Mouse (Mus musculus) erythroblast, embryonic 14.5 days (primary cell): Measurements from ENCODE around the gene Mboat1. TPM values are rescaled to one million over a fixed set of nuclear protein-coding genes. Genes with fewer than 3 reads are reported as not detected.

Experiments used
- H3K27me3 ChIP-seq: 2 replicates; pipeline ENCODE4 v1.6.1; 2012; ENCODE audit warnings: inconsistent platforms; ENCODE audit not compliant: control insufficient read depth
- H3K36me3 ChIP-seq: 2 replicates; pipeline ENCODE4 v1.6.1; 2012; ENCODE audit warnings: mild to moderate bottlenecking, inconsistent platforms; ENCODE audit not compliant: control insufficient read depth
- H3K4me1 ChIP-seq: 2 replicates; pipeline ENCODE4 v1.6.1; 2012; ENCODE audit warnings: inconsistent platforms; ENCODE audit not compliant: control insufficient read depth
- H3K4me3 ChIP-seq: replicated peaks from 2 replicates; pipeline ENCODE3; 2012; ENCODE audit warnings: moderate library complexity, mild to moderate bottlenecking, inconsistent platforms
- H3K9me3 ChIP-seq: 2 replicates; pipeline ENCODE4 v1.6.1; 2012; ENCODE audit warnings: low read length, inconsistent platforms, mixed read lengths; ENCODE audit not compliant: control insufficient read depth
- GATA1 ChIP-seq: IDR thresholded peaks from 2 replicates; pipeline ENCODE4 v1.6.1; 2012; ENCODE audit warnings: low read length, inconsistent platforms, mixed read lengths
- TAL1 ChIP-seq: IDR thresholded peaks from 3 replicates; pipeline ENCODE4 v1.6.1; 2012; ENCODE audit warnings: low read length, inconsistent platforms, mixed read lengths
- polyA plus RNA-seq: library from polyadenylated mRNA; stranded (reverse); fragments of >175 nt; gene quantifications from 2 replicates; pipeline ENCODE4 v1.2.3, GENCODE M21; 2012

The Mboat1 gene
- polyA plus RNA-seq, 1 experiment, result not detected

DNA sequence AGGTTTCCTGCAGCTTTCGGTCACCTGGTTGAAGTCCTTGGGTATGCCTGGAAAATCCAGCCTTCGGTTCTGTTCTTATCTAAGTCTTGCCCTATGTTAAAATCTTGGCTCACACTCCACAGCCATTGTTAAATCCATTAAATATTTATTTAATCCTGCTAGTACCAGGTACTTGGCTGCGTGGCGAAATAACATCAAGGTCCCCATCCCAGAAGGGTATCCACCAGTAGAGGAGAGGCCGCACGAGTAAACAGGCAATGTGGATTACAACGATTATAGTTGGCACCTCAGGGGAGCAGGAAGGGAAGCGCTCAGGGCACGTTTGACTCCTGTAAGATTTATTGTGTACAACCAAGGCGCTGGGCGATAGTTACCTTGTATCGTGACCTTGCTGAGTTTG lies 4.4 kb downstream of the Mboat1 start:
- Histone ChIP-seq H3K4me1 (peaks cover 7% of the 10 kb centered on the region), H3K4me3 (no peak overlapping the region), H3K27me3 (peaks cover 23% of the 10 kb centered on the region), H3K36me3 (no peaks in the 10 kb centered on the region), H3K9me3 (no peaks in the 10 kb centered on the region)
- TF ChIP-seq TAL1 (no peak), GATA1 (no peak)

DNA sequence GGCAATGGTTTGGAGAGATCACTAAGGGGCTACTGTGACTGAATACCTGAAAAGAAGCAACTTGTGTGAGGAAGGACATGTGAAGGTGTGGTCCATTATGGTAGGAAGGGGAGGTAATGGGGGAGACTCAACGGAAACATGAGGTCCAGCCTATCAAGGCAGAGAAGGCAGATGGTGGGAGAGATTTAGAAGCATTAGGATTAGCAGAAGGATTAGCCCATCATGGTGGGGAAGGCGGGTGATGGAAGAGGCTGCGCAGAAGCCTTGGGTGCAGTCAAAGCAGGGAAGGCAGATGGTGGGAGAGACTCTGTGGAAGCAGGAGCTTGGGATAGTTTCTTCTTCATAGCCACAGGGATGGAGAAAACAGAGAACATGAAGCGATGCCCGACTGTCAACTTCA lies 5.7 kb downstream of the Mboat1 start:
- no peaks in the 10 kb centered on the region for H3K9me3 ChIP-seq
- TF ChIP-seq TAL1 (no peak), GATA1 (no peak)
- no peaks in the 10 kb centered on the region for H3K4me1 ChIP-seq
- peaks cover 11% of the 10 kb centered on the region for H3K27me3 ChIP-seq
- no peak overlapping the region for H3K4me3 ChIP-seq
- H3K36me3 ChIP-seq, result no peaks in the 10 kb centered on the region

DNA sequence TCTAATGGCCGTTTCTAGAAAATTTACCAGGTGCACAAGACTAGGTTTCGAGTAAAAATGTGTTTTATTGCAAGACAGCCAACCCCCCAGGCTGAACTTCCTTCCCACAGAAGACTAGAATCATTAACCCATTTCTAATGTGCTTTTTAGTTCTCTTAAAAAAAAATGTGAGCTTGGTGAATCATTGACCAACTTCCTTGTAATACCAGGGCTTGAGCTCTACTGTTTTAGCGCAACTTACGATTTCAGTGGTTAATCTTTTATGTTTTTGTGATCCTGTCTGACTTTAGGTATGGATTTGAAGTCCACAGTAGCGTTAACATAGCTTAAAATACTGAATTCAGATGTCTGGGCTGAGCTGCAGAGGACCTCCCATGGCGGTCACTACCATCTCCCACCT lies 10.2 kb downstream of the Mboat1 start:
- Histone ChIP-seq H3K4me1 (peaks cover 2% of the 10 kb centered on the region), H3K27me3 (no peaks in the 10 kb centered on the region)
- TF ChIP-seq TAL1 (no peak), GATA1 (no peak)

DNA sequence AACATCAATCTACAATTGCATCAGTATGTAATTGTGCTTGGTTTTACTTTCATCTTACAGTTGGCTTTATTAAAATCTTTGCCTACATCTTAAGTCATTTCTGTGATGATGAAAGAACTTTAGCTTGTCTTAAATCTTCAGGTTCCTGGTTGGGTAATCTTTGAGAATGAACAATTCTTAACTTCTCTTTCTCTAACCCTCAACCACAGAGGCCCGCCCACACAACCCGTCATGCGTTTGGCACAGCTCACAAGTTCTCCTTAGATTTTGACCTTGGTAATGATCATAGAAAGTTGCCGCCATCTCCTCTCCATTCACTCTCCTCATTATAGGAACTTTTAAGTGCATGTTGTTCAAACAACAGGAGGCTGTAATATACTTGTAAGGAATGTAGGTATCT lies 18.0 kb downstream of the Mboat1 start:
- Histone ChIP-seq H3K27me3 (no peaks in the 10 kb centered on the region), H3K9me3 (no peaks in the 10 kb centered on the region), H3K4me1 (peaks cover 2% of the 10 kb centered on the region), H3K4me3 (no peak overlapping the region), H3K36me3 (no peaks in the 10 kb centered on the region)
- no peak for TF ChIP-seq TAL1
- TF ChIP-seq GATA1, result no peak

More for the DNA sequence above, 10.2 kb downstream of the Mboat1 start:
- no peak overlapping the region for H3K4me3 ChIP-seq
- no peaks in the 10 kb centered on the region for H3K36me3 ChIP-seq
- H3K9me3 ChIP-seq, result no peaks in the 10 kb centered on the region

DNA sequence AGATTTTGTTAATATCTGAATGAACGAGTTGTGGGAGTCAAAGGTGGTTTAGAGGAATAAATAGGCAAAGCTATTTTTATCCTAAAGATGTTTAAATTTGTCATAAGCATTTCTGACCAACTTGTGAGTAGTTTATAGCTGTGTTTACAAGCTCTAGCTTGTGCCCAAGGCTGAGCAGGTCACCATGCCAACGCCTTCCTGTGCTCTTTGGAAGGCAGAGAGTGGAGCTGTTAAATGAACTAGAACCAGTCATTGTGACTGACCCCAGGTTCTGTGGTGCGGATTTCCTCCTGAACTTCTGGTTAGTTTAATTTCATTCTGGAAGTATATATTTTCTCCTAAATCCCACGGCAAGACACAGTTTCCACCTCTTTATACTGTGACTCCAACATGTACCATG lies 23.3 kb downstream of the Mboat1 start:
- H3K9me3 ChIP-seq, result peaks cover 3% of the 10 kb centered on the region; the same call in 1 of the 2 replicates

DNA sequence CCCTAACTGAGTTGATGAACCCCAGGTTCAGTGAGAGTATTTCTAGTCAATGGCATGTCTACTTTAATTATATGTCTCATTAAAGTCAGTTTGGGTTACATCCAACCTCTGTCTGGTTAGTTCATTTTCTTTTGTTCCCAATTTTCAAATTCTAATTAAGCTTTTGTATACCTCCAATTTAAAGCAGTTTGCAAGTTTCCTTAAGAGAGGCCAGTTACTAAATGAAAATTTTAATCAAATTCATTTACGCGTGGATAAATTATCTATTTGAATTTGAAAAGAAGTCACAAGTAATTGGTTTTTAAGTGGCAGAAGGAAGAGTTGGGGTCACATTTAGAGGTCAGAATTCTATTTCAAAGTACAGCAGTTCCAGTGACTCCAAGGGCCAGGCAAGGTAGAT lies 27.2 kb downstream of the Mboat1 start:
- H3K36me3 ChIP-seq, result no peaks in the 10 kb centered on the region
- H3K9me3 ChIP-seq, result peaks cover 3% of the 10 kb centered on the region; the same call in 1 of the 2 replicates
- H3K4me1 ChIP-seq, result no peaks in the 10 kb centered on the region
- H3K4me3 ChIP-seq, result no peak overlapping the region
- no peak for TF ChIP-seq GATA1
- H3K27me3 ChIP-seq, result no peaks in the 10 kb centered on the region

More for the DNA sequence above, 23.3 kb downstream of the Mboat1 start:
- Histone ChIP-seq H3K27me3 (no peaks in the 10 kb centered on the region), H3K36me3 (no peaks in the 10 kb centered on the region), H3K4me3 (no peak overlapping the region), H3K4me1 (no peaks in the 10 kb centered on the region)
- TF ChIP-seq GATA1 (no peak), TAL1 (no peak)

DNA sequence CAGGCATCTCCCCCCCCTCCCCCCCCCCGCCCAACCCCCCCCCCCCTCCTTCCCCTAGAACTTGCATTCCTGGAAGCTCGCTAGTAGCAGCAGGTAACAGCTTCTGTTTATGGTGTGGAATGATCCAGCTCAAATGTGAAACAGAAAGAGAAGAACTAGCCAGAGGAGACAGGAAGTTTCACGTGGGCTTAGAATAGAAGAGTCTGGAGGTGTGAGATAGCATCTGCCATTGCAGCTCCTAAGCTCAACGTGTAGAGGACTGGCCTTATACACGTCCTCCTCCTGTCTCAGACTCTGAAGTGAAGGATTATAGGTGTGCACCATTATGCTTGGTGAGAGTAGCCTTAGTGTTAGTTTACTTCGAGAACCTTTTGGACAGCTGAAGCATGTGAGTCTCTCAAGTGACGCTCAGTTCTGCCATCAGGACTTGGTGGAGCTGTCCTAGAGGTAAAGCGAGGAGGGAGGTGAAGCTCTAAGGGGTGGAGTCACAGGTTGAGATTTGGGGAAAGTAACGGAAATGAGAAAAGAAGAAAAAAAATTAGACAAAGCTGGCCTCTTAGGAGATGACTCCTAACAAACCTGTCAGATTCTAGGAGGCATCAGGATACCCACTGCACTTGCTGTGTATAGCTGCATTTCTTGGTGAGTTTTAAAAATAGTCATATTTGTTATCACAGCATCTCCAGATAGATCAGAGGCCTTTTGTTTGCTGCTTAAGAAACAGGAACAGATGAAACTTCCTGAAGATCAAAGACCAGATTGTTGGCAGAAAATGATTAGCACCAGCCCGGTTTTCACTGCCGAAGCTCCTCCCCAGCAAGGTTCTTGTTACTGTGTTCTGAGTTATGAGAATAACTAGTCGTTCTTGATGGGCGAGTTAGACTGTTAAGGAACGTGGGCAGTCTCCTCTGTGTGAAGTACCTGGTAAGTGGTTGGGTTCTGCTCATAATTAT lies 30.1 kb downstream of the Mboat1 start:
- no peak overlapping the region for H3K4me3 ChIP-seq
- TF ChIP-seq TAL1 (no peak), GATA1 (no peak)
- no peaks in the 10 kb centered on the region for H3K36me3 ChIP-seq
- no peaks in the 10 kb centered on the region for H3K27me3 ChIP-seq
- H3K4me1 ChIP-seq, result no peaks in the 10 kb centered on the region
- peaks cover 3% of the 10 kb centered on the region; the same call in 1 of the 2 replicates for H3K9me3 ChIP-seq

DNA sequence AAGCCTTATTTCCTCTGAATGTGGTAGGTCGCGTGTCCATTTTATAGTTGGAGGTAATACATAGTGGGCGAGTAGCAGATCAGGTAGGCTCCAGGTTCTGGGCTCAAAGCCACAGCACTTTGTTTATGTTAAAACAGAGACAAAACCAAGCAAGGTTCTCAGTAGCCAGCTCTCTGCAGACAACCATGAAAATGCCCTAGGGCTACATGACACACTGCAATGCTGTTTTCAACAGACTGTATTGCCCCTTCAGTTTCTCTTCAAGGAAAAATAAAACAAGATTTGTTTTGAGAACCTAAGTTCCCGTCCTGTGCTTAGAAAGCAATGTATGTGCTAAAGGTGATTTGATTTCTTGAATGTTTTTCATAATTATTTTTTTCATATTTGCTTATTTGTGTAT lies 31.2 kb downstream of the Mboat1 start:
- peaks cover 3% of the 10 kb centered on the region; the same call in 1 of the 2 replicates for H3K9me3 ChIP-seq
- H3K27me3 ChIP-seq, result no peaks in the 10 kb centered on the region
- H3K4me1 ChIP-seq, result no peaks in the 10 kb centered on the region
- H3K4me3 ChIP-seq, result no peak overlapping the region
- no peaks in the 10 kb centered on the region for H3K36me3 ChIP-seq
- TF ChIP-seq GATA1 (no peak), TAL1 (no peak)

DNA sequence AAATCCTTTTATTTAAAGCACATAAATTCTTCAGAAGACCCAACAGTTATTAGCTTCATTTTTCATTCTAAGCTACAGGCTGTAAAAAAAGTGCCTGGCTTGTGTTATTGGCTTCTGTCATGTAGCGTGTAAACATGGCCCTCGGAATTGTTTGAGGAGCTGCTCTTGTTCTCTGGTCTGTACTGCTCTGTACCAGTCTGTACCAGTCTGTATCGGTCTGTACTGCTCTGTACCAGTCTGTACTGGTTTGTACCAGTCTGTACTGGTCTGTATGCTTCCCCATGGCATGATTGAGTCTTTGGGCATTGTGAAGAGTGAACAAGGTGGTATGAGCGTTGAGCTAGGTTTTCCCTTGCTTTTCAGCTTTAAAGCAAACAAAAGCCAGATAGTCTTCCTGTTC lies 32.5 kb downstream of the Mboat1 start:
- H3K27me3 ChIP-seq, result no peaks in the 10 kb centered on the region
- no peaks in the 10 kb centered on the region for H3K36me3 ChIP-seq
- TF ChIP-seq GATA1 (no peak), TAL1 (no peak)
- H3K4me3 ChIP-seq, result no peak overlapping the region
- H3K9me3 ChIP-seq, result no peaks in the 10 kb centered on the region
- no peaks in the 10 kb centered on the region for H3K4me1 ChIP-seq
